Mouse (Mus musculus): ENCODE measurements around the gene Kifc3.

DNA sequence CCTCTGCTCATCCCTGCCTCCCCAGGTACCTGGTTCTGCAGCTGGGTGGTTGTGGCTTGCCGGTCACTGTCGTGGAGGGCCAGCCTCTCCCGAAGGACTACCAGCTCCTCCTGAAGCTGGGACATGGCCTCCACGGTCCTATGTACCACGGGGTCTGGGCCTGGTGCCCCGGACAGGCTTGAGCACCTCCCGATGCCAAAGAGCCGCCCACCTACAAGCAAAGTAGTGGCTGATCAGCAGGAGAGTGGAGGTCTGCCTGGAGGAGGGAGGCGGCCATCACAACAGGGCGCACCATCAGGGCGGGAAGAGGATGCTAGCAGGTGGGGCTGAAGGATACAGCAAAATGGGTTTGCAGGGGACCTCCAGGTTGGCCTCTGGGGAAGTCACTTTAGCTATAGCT, 76.1 kb downstream of the Kifc3 start:
- TF ChIP-seq CTCF (IDR thresholded peaks at IDR 0.05; ENCODE audit: control insufficient read depth, insufficient read depth, low read length), result no peak
- TF ChIP-seq POLR2A (IDR thresholded peaks at IDR 0.05; ENCODE audit: borderline replicate concordance, control insufficient read depth, low read depth, low read length), result no peak
